Mouse (Mus musculus) MEL (cell line): ENCODE results near the gene Plk3. TPM values are rescaled to one million over a fixed set of nuclear protein-coding genes. Genes with fewer than 3 reads are reported as not detected.

Source experiments
- DNase-seq: peaks from one replicate; pipeline ENCODE4 v3.0.0; 2011; ENCODE audit warnings: low read depth, low spot score
- H3K27ac ChIP-seq: 2 replicates; pipeline ENCODE4 v1.5.1; 2012; ENCODE audit warnings: low read depth, mild to moderate bottlenecking, control low read depth, low read length, moderate library complexity; ENCODE audit not compliant: control insufficient read depth
- H3K27me3 ChIP-seq, 2 experiments: fragments of 150-350 bp in 1 of 2; sonication (generic) in 1 of 2; 2 replicates each; pipeline ENCODE4 v1.6.1; 2012; ENCODE audit warnings: low read length in 2 of 2, mild to moderate bottlenecking in 2 of 2, improper control_type of control experiment in 1 of 2, moderate library complexity in 1 of 2; ENCODE audit not compliant: insufficient read depth in 2 of 2, control insufficient read depth in 1 of 2
- H3K36me3 ChIP-seq, 2 experiments: 2 replicates each; pipeline ENCODE4 v1.6.1; 2012 to 2014; ENCODE audit warnings: low read length in 2 of 2, improper control_type of control experiment in 1 of 2, inconsistent platforms in 1 of 2, mild to moderate bottlenecking in 1 of 2; ENCODE audit not compliant: insufficient read depth in 2 of 2, control insufficient read depth in 1 of 2
- H3K4me1 ChIP-seq, 2 experiments: fragments of 150-350 bp in 1 of 2; sonication (generic) in 1 of 2; 2 replicates each; pipeline ENCODE4 v1.6.1; 2012; ENCODE audit warnings: low read length in 2 of 2, improper control_type of control experiment in 1 of 2, mild to moderate bottlenecking in 1 of 2; ENCODE audit not compliant: insufficient read depth in 2 of 2, control insufficient read depth in 1 of 2
- H3K4me3 ChIP-seq, 2 experiments: fragments of 150-350 bp in 1 of 2; sonication (generic) in 1 of 2; 2 replicates each; pipeline ENCODE4 v1.5.1; 2012; ENCODE audit warnings: low read depth in 2 of 2, low read length in 2 of 2, mild to moderate bottlenecking in 2 of 2, moderate library complexity in 2 of 2, control low read depth in 1 of 2, improper control_type of control experiment in 1 of 2; ENCODE audit not compliant: control insufficient read depth in 1 of 2, insufficient read depth in 1 of 2
- H3K79me2 ChIP-seq: 2 replicates; pipeline ENCODE4 v1.6.1; 2012; ENCODE audit warnings: mild to moderate bottlenecking, low read length, moderate library complexity; ENCODE audit not compliant: control insufficient read depth, poor library complexity, insufficient read depth
- H3K9ac ChIP-seq: 2 replicates; pipeline ENCODE4 v1.6.1; 2012; ENCODE audit warnings: low read depth, mild to moderate bottlenecking, control low read depth, low read length, moderate library complexity; ENCODE audit not compliant: control insufficient read depth, poor library complexity, severe bottlenecking
- H3K9me3 ChIP-seq: fragments of 150-350 bp; sonication (generic); replicated peaks from 2 replicates; pipeline ENCODE4 v1.6.1; 2012; ENCODE audit warnings: mild to moderate bottlenecking, low read length, improper control_type of control experiment, moderate library complexity; ENCODE audit not compliant: insufficient read depth
- BHLHE40 ChIP-seq: IDR thresholded peaks from 2 replicates; pipeline ENCODE4 v1.6.1; 2012; ENCODE audit warnings: low read depth, mild to moderate bottlenecking, inconsistent platforms, low read length, improper control_type of control experiment, borderline replicate concordance
- CHD2 ChIP-seq: IDR thresholded peaks from 2 replicates; pipeline ENCODE4 v1.6.1; 2011; ENCODE audit warnings: low read length, improper control_type of control experiment
- CTCF ChIP-seq, 3 experiments: IDR thresholded peaks in 2 of 3; conservative IDR thresholded peaks in 1 of 3; 2 replicates each; pipeline ENCODE4 v1.5.1; 2011 to 2012; ENCODE audit warnings: low read length in 3 of 3, low read depth in 2 of 3, mild to moderate bottlenecking in 2 of 3, improper control_type of control experiment in 1 of 3, inconsistent platforms in 1 of 3, mixed read lengths in 1 of 3, moderate library complexity in 1 of 3; ENCODE audit not compliant: control insufficient read depth in 1 of 3, insufficient read depth in 1 of 3, poor library complexity in 1 of 3, severe bottlenecking in 1 of 3
- ELF1 ChIP-seq: IDR thresholded peaks from 2 replicates; pipeline ENCODE4 v1.6.1; 2014; ENCODE audit warnings: low read depth, mild to moderate bottlenecking, inconsistent platforms, low read length, improper control_type of control experiment, moderate library complexity
- EP300 ChIP-seq, 2 experiments: IDR thresholded peaks; 2 replicates each; pipeline ENCODE4 v1.6.1; 2011; ENCODE audit warnings: improper control_type of control experiment in 2 of 2, low read length in 2 of 2, low read depth in 1 of 2, mild to moderate bottlenecking in 1 of 2
- ETS1 ChIP-seq: IDR thresholded peaks from 2 replicates; pipeline ENCODE4 v1.6.1; 2012; ENCODE audit warnings: low read depth, mild to moderate bottlenecking, inconsistent platforms, low read length, improper control_type of control experiment, moderate library complexity
- GABPA ChIP-seq: IDR thresholded peaks from 2 replicates; pipeline ENCODE4 v1.6.1; 2012; ENCODE audit warnings: low read depth, mild to moderate bottlenecking, inconsistent platforms, low read length, improper control_type of control experiment, moderate library complexity
- GATA1 ChIP-seq: IDR thresholded peaks from 2 replicates; pipeline ENCODE4 v1.6.1; 2011; ENCODE audit warnings: low read depth, low read length, improper control_type of control experiment
- HCFC1 ChIP-seq: IDR thresholded peaks from 2 replicates; pipeline ENCODE4 v1.6.1; 2012; ENCODE audit warnings: low read depth, mild to moderate bottlenecking, inconsistent platforms, low read length, improper control_type of control experiment, moderate library complexity
- JUND ChIP-seq: IDR thresholded peaks from 2 replicates; pipeline ENCODE4 v1.6.1; 2011; ENCODE audit warnings: low read depth, mild to moderate bottlenecking, improper control_type of control experiment, low read length
- KAT2A ChIP-seq: conservative IDR thresholded peaks from 2 replicates; pipeline ENCODE4 v1.6.1; 2012; ENCODE audit warnings: low read depth, low read length, improper control_type of control experiment, inconsistent platforms
- MAFK ChIP-seq: IDR thresholded peaks from 2 replicates; pipeline ENCODE4 v1.6.1; 2011; ENCODE audit warnings: low read depth, mild to moderate bottlenecking, low read length, improper control_type of control experiment, borderline replicate concordance
- MAZ ChIP-seq: IDR thresholded peaks from 2 replicates; pipeline ENCODE4 v1.6.1; 2012; ENCODE audit warnings: low read depth, mild to moderate bottlenecking, inconsistent platforms, low read length, improper control_type of control experiment
- MEF2A ChIP-seq: IDR thresholded peaks from 2 replicates; pipeline ENCODE4 v1.6.1; 2014; ENCODE audit warnings: low read depth, mild to moderate bottlenecking, inconsistent platforms, low read length, improper control_type of control experiment; ENCODE audit not compliant: poor library complexity, insufficient replicate concordance, severe bottlenecking; ENCODE audit errors: extremely low read depth
- NELFE ChIP-seq: IDR thresholded peaks from 2 replicates; pipeline ENCODE4 v1.6.1; 2011; ENCODE audit warnings: low read depth, low read length, improper control_type of control experiment
- POLR2AphosphoS2 ChIP-seq: IDR thresholded peaks from 2 replicates; pipeline ENCODE4 v1.6.1; 2011; ENCODE audit warnings: low read length, improper control_type of control experiment
- POLR2AphosphoS5 ChIP-seq: IDR thresholded peaks from 2 replicates; pipeline ENCODE4 v1.6.1; 2012; ENCODE audit warnings: low read depth, borderline replicate concordance, mild to moderate bottlenecking, inconsistent platforms, low read length, moderate library complexity, mixed read lengths
- RAD21 ChIP-seq: IDR thresholded peaks from 2 replicates; pipeline ENCODE4 v1.6.1; 2011; ENCODE audit warnings: mild to moderate bottlenecking, low read depth, low read length, improper control_type of control experiment
- RCOR1 ChIP-seq: IDR thresholded peaks from 2 replicates; pipeline ENCODE4 v1.6.1; 2012; ENCODE audit warnings: low read depth, mild to moderate bottlenecking, inconsistent platforms, low read length, improper control_type of control experiment
- SMC3 ChIP-seq: IDR thresholded peaks from 2 replicates; pipeline ENCODE4 v1.6.1; 2011; ENCODE audit warnings: low read depth, low read length, improper control_type of control experiment
- TBP ChIP-seq: IDR thresholded peaks from 2 replicates; pipeline ENCODE4 v1.8.0; 2011; ENCODE audit warnings: low read depth, low read length, improper control_type of control experiment
- TCF12 ChIP-seq: IDR thresholded peaks from 2 replicates; pipeline ENCODE4 v1.6.1; 2014; ENCODE audit warnings: low read depth, mild to moderate bottlenecking, inconsistent platforms, low read length, improper control_type of control experiment, moderate library complexity
- ZC3H11A ChIP-seq: IDR thresholded peaks from 2 replicates; pipeline ENCODE4 v1.6.1; 2012; ENCODE audit warnings: low read depth, mild to moderate bottlenecking, inconsistent platforms, low read length, improper control_type of control experiment
- ZMIZ1 ChIP-seq: IDR thresholded peaks from 2 replicates; pipeline ENCODE4 v1.6.1; 2012; ENCODE audit warnings: low read depth, mild to moderate bottlenecking, inconsistent platforms, low read length, improper control_type of control experiment, moderate library complexity
- polyA plus RNA-seq, 2 experiments: library from polyadenylated mRNA; stranded (reverse) in 1 of 2; unstranded in 1 of 2; fragments of >175 nt in 1 of 2; fragments of >200 nt in 1 of 2; gene quantifications; 2 replicates each; pipeline versions ENCODE4 v1.2.1 to v1.2.4; 2012; ENCODE audit warnings: low replicate concordance in 2 of 2, low read depth in 1 of 2; ENCODE audit not compliant: insufficient read length in 2 of 2, insufficient read depth in 1 of 2, missing spikeins in 1 of 2
- total RNA-seq: library from RNA; depleted of rRNA; stranded (reverse); fragments of 300-350 nt; gene quantifications from 2 replicates; pipeline ENCODE4 v1.2.3, GENCODE M21; 2012

Plk3 gene
- total and polyA plus RNA-seq, 3 experiments = 5.3 to 13.8 TPM; not detected in 1

GRCm38 (mm10) chr4:117130790-117131189 is 3.0 kb downstream of the Plk3 start:
- no peaks in the 10 kb centered on the region for H3K27me3 ChIP-seq
- H3K27ac ChIP-seq = no peak overlapping the region
- peaks cover 9% of the 10 kb centered on the region for H3K79me2 ChIP-seq
- no peaks in the 10 kb centered on the region for H3K9me3 ChIP-seq
- peaks cover 0 to 10% of the 10 kb centered on the region in 2 experiments; a peak in 2 of 4 replicates for H3K36me3 ChIP-seq
- no peak for DNase-seq
- TF ChIP-seq TCF12 (no peak), HCFC1 (no peak)
- no peak overlapping the region for H3K4me3 ChIP-seq
- no peak overlapping the region for H3K9ac ChIP-seq
- H3K4me1 ChIP-seq = peaks cover 5 to 27% of the 10 kb centered on the region in 2 experiments

GRCm38 (mm10) chr4:117127991-117128686 is 5.6 kb downstream of the Plk3 start:
- Histone ChIP-seq H3K79me2 (peaks cover 2% of the 10 kb centered on the region), H3K27ac (no peak overlapping the region), H3K36me3 (peaks cover 0 to 27% of the 10 kb centered on the region in 2 experiments; a peak in 2 of 4 replicates), H3K27me3 (no peaks in the 10 kb centered on the region), H3K4me1 (peaks cover 7 to 34% of the 10 kb centered on the region in 2 experiments), H3K4me3 (no peak overlapping the region), H3K9ac (no peak overlapping the region), H3K9me3 (no peaks in the 10 kb centered on the region)
- no peak for TF ChIP-seq NELFE
- TF ChIP-seq EP300 (IDR thresholded peaks at IDR 0.05; ENCODE audit: low read depth in 1 of 2, low read length in 2 of 2) = no peak
- no peak for TF ChIP-seq SMC3
- TF ChIP-seq ZMIZ1 = no peak
- TF ChIP-seq KAT2A = no peak
- no peak for TF ChIP-seq HCFC1
- TF ChIP-seq RCOR1 = no peak
- TF ChIP-seq MEF2A = no peak
- DNase-seq = no peak

GRCm38 (mm10) chr4:117126675-117127290 is 7.0 kb downstream of the Plk3 start, which contains the start of gene Tctex1d4:
Tctex1d4 (plus strand) TSS chr4:117126794.
- Histone ChIP-seq H3K36me3 (peaks cover 0 to 27% of the 10 kb centered on the region in 2 experiments; a peak in 2 of 4 replicates), H3K9me3 (no peaks in the 10 kb centered on the region), H3K27ac (peak within 1 kb of the TSS; percentile 100), H3K4me1 (peaks cover 5 to 30% of the 10 kb centered on the region in 2 experiments), H3K9ac (peak within 1 kb of the TSS; percentile 83), H3K27me3 (no peaks in the 10 kb centered on the region), H3K79me2 (no peaks in the 10 kb centered on the region; the same call in 1 of the 2 replicates), H3K4me3 (peak within 1 kb of the TSS; percentile 7 to 20; a peak in 3 of 4 replicates)
- DNase-seq = peak; percentile 68
- TF ChIP-seq ZC3H11A (no peak), JUND (no peak), RAD21 (no peak), MAFK (no peak), ELF1 (no peak), EP300 (IDR thresholded peaks at IDR 0.05; ENCODE audit: low read depth in 1 of 2, low read length in 2 of 2) (no peak), ETS1 (no peak), TBP (no peak), CTCF (IDR thresholded peaks at IDR 0.05 in 2 of 3, conservative IDR thresholded peaks at IDR 0.05 in 1 of 3; ENCODE audit: control insufficient read depth in 1 of 3, insufficient read depth in 1 of 3, low read depth in 2 of 3, low read length in 3 of 3, poor library complexity in 1 of 3, severe bottlenecking in 1 of 3) (no peak), GATA1 (no peak), POLR2AphosphoS5 (no peak), HCFC1 (no peak), MAZ (no peak), POLR2AphosphoS2 (no peak), CHD2 (no peak), MEF2A (no peak), GABPA (no peak), BHLHE40 (no peak)
